Mouse (Mus musculus) brain, embryonic 14.5 days (tissue): ENCODE data around the gene Fsd1l.

Source experiments
- CTCF ChIP-seq: fragments of 200-500 bp; IDR thresholded peaks from 2 replicates; pipeline ENCODE4 v1.5.1; 2012; ENCODE audit warnings: inconsistent platforms, mild to moderate bottlenecking, moderate library complexity, borderline replicate concordance; ENCODE audit not compliant: insufficient read depth, insufficient read length; ENCODE audit errors: extremely low read depth
- POLR2A ChIP-seq: fragments of 200-500 bp; IDR thresholded peaks from 2 replicates; pipeline ENCODE4 v1.6.1; 2012; ENCODE audit warnings: mild to moderate bottlenecking, inconsistent platforms, borderline replicate concordance; ENCODE audit not compliant: poor library complexity, insufficient read depth, insufficient read length, severe bottlenecking; ENCODE audit errors: extremely low read depth

DNA sequence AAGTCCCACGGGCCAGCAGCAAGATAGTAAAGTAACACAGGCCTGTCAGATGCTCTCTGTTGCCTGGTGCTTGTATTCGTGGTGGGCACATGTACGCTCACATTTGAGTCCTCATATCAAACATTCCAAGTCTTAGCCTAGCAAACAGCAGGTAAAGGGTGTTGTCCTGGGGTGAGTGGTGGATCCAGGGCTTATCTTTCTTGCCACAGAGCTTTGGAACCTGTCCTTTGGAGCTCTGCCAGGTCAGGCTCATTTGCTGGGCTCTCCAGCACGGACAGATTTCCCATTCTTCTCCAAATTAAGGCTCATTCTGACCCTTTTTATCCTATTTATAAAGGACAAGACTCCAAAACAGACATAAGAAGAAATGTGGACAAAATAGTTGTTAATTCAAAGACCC lies 41.1 kb upstream of the Fsd1l start:
- TF ChIP-seq POLR2A (no peak), CTCF (no peak)
